Comparison of ENCODE assay signal across 18 mouse cellular contexts in genomic region chr6:86781361-86781957, GRCm38 (mm10). TPM values are rescaled to one million over a fixed set of nuclear protein-coding genes. Genes with fewer than 3 reads are reported as not detected.
DNase-seq lines count a peak whose midpoint lies in the region; ATAC-seq and TF ChIP-seq lines count a peak whose summit lies in the region.
"Had no signal": no experiment of that assay in that cellular context is flagged by ENCODE, and none has a peak within 500 bp of the region (broad histone marks: within the 10 kb centered on the region; RNA-seq: fewer than 3 reads in every experiment).

No protein-coding gene starts in this region.

- ATAC-seq in intestine, embryonic 16.5 days = no peak
- no peak for ATAC-seq in intestine, postnatal 0 days
- no peak for ATAC-seq in heart, embryonic 12.5 days (ENCODE audit: insufficient number of reproducible peaks, low FRiP score)
- ATAC-seq: forebrain, embryonic 16.5 days had no signal

- DNase-seq in ES-CJ7 (ENCODE audit: low read depth, low spot score) (peak; percentile 30), ZHBTc4 (ENCODE audit: low read depth, low spot score) (peak; percentile 50)
- no peak for DNase-seq in gastrocnemius, postnatal 36 days
- no peak for DNase-seq in layer of hippocampus, adult 18-20 months (ENCODE audit: low spot score in 2 of 2)
- DNase-seq: adrenal gland, postnatal 10 days; cerebellum, adult 18-20 months; cerebellum, adult 9-11 months; heart, adult 2 months; heart, postnatal 36 days; kidney, adult 11 months had no signal

- H3K79me2 ChIP-seq in macrophage (ENCODE audit: inconsistent target) = peaks cover 91% of the 10 kb centered on the region

- no peak overlapping the region; the same call in 1 of the 2 replicates for H3K27ac ChIP-seq in intestine, embryonic 16.5 days (ENCODE audit: low read length)
- no peak overlapping the region for H3K27ac ChIP-seq in intestine, postnatal 0 days (ENCODE audit: low read depth, low read length)
- H3K27ac ChIP-seq in macrophage = peak overlapping the region; percentile 94
- H3K27ac ChIP-seq in heart, embryonic 12.5 days (ENCODE audit: poor library complexity, severe bottlenecking) = no peak overlapping the region
- H3K27ac ChIP-seq: forebrain, embryonic 12.5 days; heart, adult 2 months; heart, embryonic 13.5 days; hindbrain, embryonic 15.5 days had no signal

- H3K4me2 ChIP-seq in intestine, embryonic 16.5 days (ENCODE audit: low read depth, low read length) = no peak overlapping the region
- H3K4me2 ChIP-seq in intestine, postnatal 0 days (replicated peaks; ENCODE audit: low read depth) = no peak overlapping the region
- H3K4me2 ChIP-seq in heart, embryonic 12.5 days = no peak overlapping the region
- H3K4me2 ChIP-seq: forebrain, embryonic 12.5 days; heart, embryonic 13.5 days; hindbrain, embryonic 15.5 days had no signal

- no peaks in the 10 kb centered on the region for H3K9me3 ChIP-seq in intestine, embryonic 16.5 days (ENCODE audit: control insufficient read depth, low read length)
- no peaks in the 10 kb centered on the region for H3K9me3 ChIP-seq in intestine, postnatal 0 days (ENCODE audit: control insufficient read depth)
- no peaks in the 10 kb centered on the region for H3K9me3 ChIP-seq in heart, embryonic 12.5 days (replicated peaks)
- H3K9me3 ChIP-seq: forebrain, embryonic 12.5 days; heart, embryonic 13.5 days; hindbrain, embryonic 15.5 days had no signal

- peaks cover 13% of the 10 kb centered on the region for H3K4me1 ChIP-seq in intestine, embryonic 16.5 days (ENCODE audit: control insufficient read depth, insufficient read depth, low read length)
- H3K4me1 ChIP-seq in intestine, postnatal 0 days (replicated peaks; ENCODE audit: control insufficient read depth, insufficient read depth, low read length) = no peaks in the 10 kb centered on the region
- H3K4me1 ChIP-seq in heart, embryonic 12.5 days (replicated peaks) = peaks cover 5% of the 10 kb centered on the region
- H3K4me1 ChIP-seq: forebrain, embryonic 12.5 days; hindbrain, embryonic 15.5 days had no signal

- no peaks in the 10 kb centered on the region for H3K36me3 ChIP-seq in intestine, embryonic 16.5 days (ENCODE audit: control insufficient read depth, insufficient read depth, low read length)
- H3K36me3 ChIP-seq in intestine, postnatal 0 days (ENCODE audit: control insufficient read depth, insufficient read depth) = no peaks in the 10 kb centered on the region
- no peaks in the 10 kb centered on the region for H3K36me3 ChIP-seq in macrophage (ENCODE audit: inconsistent target)
- H3K36me3 ChIP-seq in heart, embryonic 12.5 days = no peaks in the 10 kb centered on the region
- H3K36me3 ChIP-seq: forebrain, embryonic 12.5 days; heart, embryonic 13.5 days; hindbrain, embryonic 15.5 days had no signal

- no peaks in the 10 kb centered on the region for H3K27me3 ChIP-seq in intestine, embryonic 16.5 days (replicated peaks; ENCODE audit: control insufficient read depth, insufficient read depth, low read length)
- no peaks in the 10 kb centered on the region for H3K27me3 ChIP-seq in intestine, postnatal 0 days (replicated peaks; ENCODE audit: control insufficient read depth, insufficient read depth, low read length)
- H3K27me3 ChIP-seq in heart, embryonic 12.5 days (replicated peaks) = no peaks in the 10 kb centered on the region
- H3K27me3 ChIP-seq: forebrain, embryonic 12.5 days; heart, embryonic 13.5 days; hindbrain, embryonic 15.5 days had no signal

- intact Hi-C loops in gastrocnemius, postnatal 36 days (cut with DNase I) = no loop called here

- no peak for TF ChIP-seq CTCF in intestine, postnatal 0 days (IDR thresholded peaks at IDR 0.05; ENCODE audit: low read depth)

- no peak overlapping the region for H3K4me3 ChIP-seq in intestine, embryonic 16.5 days (ENCODE audit: low read length)
- no peak overlapping the region for H3K4me3 ChIP-seq in intestine, postnatal 0 days (ENCODE audit: low read depth, low read length)
- no peak overlapping the region for H3K4me3 ChIP-seq in macrophage (ENCODE audit: inconsistent target)
- H3K4me3 ChIP-seq in heart, embryonic 12.5 days = no peak overlapping the region
- H3K4me3 ChIP-seq: forebrain, embryonic 12.5 days; heart, adult 2 months; heart, embryonic 13.5 days; hindbrain, embryonic 15.5 days had no signal

- peak overlapping the region; percentile 29 for H3K9ac ChIP-seq in intestine, embryonic 16.5 days (ENCODE audit: low read depth, low read length)
- no peak overlapping the region for H3K9ac ChIP-seq in intestine, postnatal 0 days (ENCODE audit: low read depth, low read length)
- no peak overlapping the region; the same call in 1 of the 2 replicates for H3K9ac ChIP-seq in heart, embryonic 12.5 days
- H3K9ac ChIP-seq: forebrain, embryonic 12.5 days; heart, embryonic 13.5 days; hindbrain, embryonic 15.5 days had no signal

- WGBS in intestine, embryonic 16.5 days = 43% methylated on average over 2 of the region's 2 CpGs
- 38% methylated on average over 2 of the region's 2 CpGs for WGBS in intestine, postnatal 0 days
- 85% methylated on average over 2 of the region's 2 CpGs for WGBS in macrophage (ENCODE audit: missing documents)
- WGBS in heart, embryonic 12.5 days = 38% methylated on average over 2 of the region's 2 CpGs

RNA-seq across cellular contexts. Expression of gene Anxa4, which starts 11.9 kb away (rescaled TPM):
- polyA plus RNA-seq in intestine, embryonic 16.5 days (2015; fragmentation: Nextera tagmentation; extraction: Ambion mirVana) = 538 and 653 TPM in 2 replicates
- polyA plus RNA-seq in intestine, postnatal 0 days (2015; fragmentation: Nextera tagmentation; extraction: Ambion mirVana) = 541 and 578 TPM in 2 replicates
- total RNA-seq in macrophage (2018; cell fraction: chromatin; rRNA removed) = 100 to 1,000 TPM; 156 to 576 (median 276) TPM
- 100 to 1,000 TPM; 366 to 589 (median 493) TPM for total RNA-seq in macrophage (2018; cell fraction: cytosol; rRNA removed)
- total RNA-seq in macrophage (2018; cell fraction: nucleus; rRNA removed) = 100 to 1,000 TPM; 214 to 424 (median 305) TPM
- polyA plus RNA-seq in macrophage (2018) = 355 to 520 TPM (median 453 TPM) in 3 replicates
- total RNA-seq in gastrocnemius, postnatal 36 days (2021) = 10 to 100 TPM; 12.9 to 16.8 TPM
- 15.3 and 17.6 TPM in 2 replicates for polyA plus RNA-seq in heart, embryonic 12.5 days (2016; fragmentation: Nextera tagmentation; extraction: Ambion mirVana)
- total RNA-seq in layer of hippocampus, adult 18-20 months (2021) = 1 to 10 TPM; 6.7 to 7.2 TPM

RNA-seq across cellular contexts. Expression of gene Gmcl1, which starts 48.3 kb away (rescaled TPM):
- 22.1 and 24.3 TPM in 2 replicates for polyA plus RNA-seq in intestine, embryonic 16.5 days (2015; fragmentation: Nextera tagmentation; extraction: Ambion mirVana)
- polyA plus RNA-seq in intestine, postnatal 0 days (2015; fragmentation: Nextera tagmentation; extraction: Ambion mirVana) = 16.1 and 16.7 TPM in 2 replicates
- total RNA-seq in macrophage (2018; cell fraction: chromatin; rRNA removed) = 10 to 100 TPM in 21 of 26 experiments, 1 to 10 TPM in 5; 5.5 to 54.8 (median 24.7) TPM
- 10 to 100 TPM in 19 of 26 experiments, 1 to 10 TPM in 7; 7.6 to 14.8 (median 11.4) TPM for total RNA-seq in macrophage (2018; cell fraction: cytosol; rRNA removed)
- total RNA-seq in macrophage (2018; cell fraction: nucleus; rRNA removed) = 10 to 100 TPM in 21 of 26 experiments, 1 to 10 TPM in 5; 7.8 to 45.5 (median 16.5) TPM
- polyA plus RNA-seq in macrophage (2018) = 7.5 to 12.1 TPM (median 11.7 TPM) in 3 replicates
- total RNA-seq in gastrocnemius, postnatal 36 days (2021) = 1 to 10 TPM; 2.4 to 2.7 TPM
- 23.2 and 24.8 TPM in 2 replicates for polyA plus RNA-seq in heart, embryonic 12.5 days (2016; fragmentation: Nextera tagmentation; extraction: Ambion mirVana)
- total RNA-seq in layer of hippocampus, adult 18-20 months (2021) = 10 to 100 TPM; 24.7 to 28.5 TPM

Comparison
In these comparisons a context has a peak if more than half of its experiments do, and no peak if none do; other contexts are left out.
1. DNase-seq: peak in ES-CJ7 (single experiment) and ZHBTc4 (single experiment); none in gastrocnemius, postnatal 36 days (0 of 2) and layer of hippocampus, adult 18-20 months (0 of 2).
2. RNA of gene Anxa4, which starts 11.9 kb away (polyA plus RNA-seq): 541 to 578 TPM in intestine, postnatal 0 days, 538 to 653 TPM in intestine, embryonic 16.5 days and 355 to 520 TPM in macrophage; 15.3 to 17.6 TPM in heart, embryonic 12.5 days; every median in the first group is over 10 times any median in the second.